Mouse (Mus musculus) c-Kit-positive CD71-positive TER-119-positive erythroid progenitor cells, embryonic 14.5 days (primary cell): ENCODE data around the gene Wnk2.

Source experiments
- DNase-seq: peaks from one replicate; pipeline ENCODE4 v3.0.0-alpha.2; 2013; ENCODE audit warnings: low spot score

The Wnk2 gene

DNA sequence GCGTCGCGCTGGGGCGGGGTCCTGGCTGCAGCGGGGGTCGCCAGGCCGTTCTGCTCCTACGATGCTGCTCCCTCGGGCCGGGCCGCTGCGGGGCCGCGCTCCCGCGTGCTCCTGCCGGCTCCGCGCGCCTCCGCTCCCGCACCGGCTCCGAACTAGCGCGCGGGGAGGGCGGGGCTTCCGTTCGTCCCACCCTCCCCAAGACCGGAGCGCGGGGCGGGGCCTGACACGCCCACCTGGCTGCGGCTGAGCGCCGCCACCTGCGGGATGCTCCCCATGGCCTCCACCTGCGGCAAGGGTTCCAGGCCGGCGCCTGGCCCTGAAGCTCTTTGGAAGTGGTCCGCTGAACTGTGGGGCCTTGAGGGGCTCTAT, at the start of gene Wnk2:
Gene Wnk2, minus strand, starts transcription at position 157 of the 369 bp plus-strand sequence.
- peak; percentile 18 for DNase-seq

DNA sequence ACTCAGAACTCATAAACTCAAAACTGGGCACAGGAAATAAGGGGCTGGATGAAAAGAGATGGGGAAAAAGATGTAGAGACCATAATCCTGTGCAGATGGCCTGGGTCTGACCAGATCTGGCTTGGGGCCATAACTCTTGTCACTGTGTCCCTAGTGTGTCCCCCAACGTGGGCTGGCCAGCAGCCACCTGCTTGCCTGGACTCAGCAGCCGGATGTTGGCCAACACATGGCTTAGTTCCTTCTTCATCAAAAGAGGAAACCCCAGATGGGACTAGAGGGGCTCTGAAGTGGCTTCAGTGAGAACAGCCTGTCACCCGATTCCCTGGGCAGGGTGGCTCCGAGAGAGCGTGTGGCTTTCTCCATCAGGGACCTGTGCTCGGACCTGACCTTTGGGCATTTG, 49.0 kb upstream of the Wnk2 start:
- DNase-seq: no peak

DNA sequence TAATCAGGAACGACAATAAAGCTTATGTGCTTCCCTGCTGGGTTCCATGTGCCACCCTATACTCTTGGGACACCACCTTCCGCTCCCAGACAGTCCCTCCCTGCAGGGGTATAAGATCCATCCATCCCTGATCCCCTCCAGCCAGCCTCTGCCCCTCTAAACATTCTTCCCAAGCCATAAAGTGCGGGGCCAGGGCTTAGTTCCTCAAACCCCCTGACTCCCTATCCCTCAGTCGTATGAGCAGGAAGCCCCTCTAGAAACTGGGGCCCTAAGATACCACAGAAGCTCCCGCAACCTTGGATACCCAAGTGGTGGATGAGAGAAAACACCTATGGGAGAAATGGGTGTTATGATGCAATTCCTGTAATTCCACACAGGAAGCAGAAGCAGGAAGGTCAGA, 48.4 kb upstream of the Wnk2 start:
- DNase-seq: no peak

DNA sequence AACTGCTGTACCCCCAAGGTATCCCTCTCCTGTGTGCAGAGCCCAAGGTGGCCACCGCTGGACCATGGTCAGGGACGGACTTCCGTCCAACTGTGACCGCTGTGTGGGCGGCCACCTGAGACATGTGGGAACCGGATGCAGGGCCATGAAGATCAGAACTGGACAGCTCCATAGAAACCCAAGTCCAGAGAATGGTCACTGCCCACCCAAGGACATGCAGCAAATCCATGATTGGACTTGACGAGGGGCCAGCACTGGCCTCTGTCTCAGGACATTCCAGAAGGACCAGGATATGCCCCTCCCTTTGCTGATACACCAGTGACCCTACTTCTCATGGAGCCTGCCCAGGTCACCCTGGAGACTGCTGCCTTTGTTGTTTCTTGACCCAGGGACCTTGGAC, 47.8 kb upstream of the Wnk2 start:
- DNase-seq: no peak

DNA sequence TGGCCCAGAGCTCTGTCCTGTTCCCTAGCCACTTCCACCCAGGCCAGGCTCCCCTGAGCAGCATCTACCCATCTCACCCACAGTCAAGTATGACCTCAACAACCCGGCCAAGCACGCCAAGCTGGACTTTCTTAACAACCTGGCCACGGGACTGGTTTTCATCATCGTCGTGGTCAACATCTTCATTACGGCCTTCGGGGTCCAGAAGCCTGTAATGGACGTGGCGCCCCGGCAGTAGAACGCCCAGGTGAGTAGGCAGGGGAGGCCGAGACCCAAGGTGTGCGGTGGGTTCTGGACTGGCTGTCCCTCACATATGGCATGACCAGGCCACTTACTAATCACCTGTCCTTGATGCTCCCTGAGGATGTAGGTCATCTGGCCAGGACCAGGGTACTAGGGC, 47.0 kb upstream of the Wnk2 start:
- DNase-seq: no peak

DNA sequence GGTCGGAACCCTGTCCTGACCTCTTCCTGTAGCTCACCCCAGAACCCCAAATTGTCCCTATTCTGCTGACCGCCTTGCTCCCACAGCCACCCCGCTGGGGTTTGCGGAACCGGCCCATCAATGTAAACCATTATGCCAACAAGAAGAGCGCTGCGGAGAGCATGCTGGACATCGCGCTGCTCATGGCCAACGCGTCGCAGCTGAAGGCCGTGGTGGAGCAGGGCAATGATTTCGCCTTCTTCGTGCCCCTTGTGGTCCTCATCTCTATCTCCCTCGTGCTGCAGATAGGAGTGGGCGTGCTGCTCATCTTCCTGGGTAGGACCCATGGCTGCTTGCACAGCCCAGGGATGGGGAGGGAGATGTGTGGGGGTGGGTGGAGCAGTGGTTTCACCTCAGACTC, 45.8 kb upstream of the Wnk2 start:
- no peak for DNase-seq

DNA sequence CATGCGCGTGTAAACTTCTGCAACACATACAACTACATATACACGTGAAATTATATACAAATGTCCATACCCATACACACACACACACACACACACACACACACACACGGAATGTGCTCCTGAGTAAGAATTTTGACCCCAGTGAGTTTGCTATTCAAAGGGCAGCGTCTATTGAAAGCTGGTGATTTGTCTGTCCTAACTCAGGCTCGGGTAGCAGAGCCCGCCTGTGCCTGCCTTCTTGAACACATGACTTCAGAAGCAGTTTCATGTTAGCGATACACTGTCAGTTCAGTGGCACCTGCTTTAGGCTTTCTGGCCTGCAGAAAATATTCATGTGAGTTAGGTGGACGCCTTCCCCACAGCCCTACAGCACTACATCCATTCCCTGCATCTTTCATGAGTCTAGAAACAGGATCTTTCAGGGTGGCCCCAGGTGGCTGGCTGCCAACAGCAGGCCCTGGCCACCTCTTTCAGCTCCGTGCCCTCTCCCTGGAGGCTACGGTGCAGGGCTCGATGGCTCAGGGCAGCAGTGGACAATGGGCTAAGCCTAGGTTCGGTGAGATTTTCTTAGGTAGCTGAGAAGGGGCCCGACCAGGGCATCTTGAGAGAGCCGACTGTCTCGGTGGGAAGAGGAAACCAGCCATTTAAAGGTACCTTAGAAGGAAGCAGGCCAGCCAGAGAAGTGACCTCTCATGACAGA, 44.5 kb upstream of the Wnk2 start:
- no peak for DNase-seq

DNA sequence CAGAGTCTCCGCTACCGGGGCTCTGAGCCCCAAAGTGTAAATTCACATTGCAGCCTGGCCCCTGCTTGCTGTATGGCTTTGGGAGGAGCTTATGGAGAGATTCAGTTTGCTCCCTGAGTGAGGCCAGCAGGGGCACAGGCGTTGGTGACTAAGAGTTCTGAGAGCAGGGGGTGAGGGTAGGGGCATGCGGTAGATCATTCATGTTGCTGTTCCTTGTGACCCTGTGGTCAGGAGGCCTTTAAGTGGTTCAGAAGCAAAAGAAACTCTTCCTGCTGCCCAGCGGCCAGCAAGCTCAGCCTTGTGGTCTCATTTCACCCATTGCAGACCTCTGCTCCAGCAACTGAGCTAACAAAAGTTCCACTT, 43.8 kb upstream of the Wnk2 start:
- no peak for DNase-seq

DNA sequence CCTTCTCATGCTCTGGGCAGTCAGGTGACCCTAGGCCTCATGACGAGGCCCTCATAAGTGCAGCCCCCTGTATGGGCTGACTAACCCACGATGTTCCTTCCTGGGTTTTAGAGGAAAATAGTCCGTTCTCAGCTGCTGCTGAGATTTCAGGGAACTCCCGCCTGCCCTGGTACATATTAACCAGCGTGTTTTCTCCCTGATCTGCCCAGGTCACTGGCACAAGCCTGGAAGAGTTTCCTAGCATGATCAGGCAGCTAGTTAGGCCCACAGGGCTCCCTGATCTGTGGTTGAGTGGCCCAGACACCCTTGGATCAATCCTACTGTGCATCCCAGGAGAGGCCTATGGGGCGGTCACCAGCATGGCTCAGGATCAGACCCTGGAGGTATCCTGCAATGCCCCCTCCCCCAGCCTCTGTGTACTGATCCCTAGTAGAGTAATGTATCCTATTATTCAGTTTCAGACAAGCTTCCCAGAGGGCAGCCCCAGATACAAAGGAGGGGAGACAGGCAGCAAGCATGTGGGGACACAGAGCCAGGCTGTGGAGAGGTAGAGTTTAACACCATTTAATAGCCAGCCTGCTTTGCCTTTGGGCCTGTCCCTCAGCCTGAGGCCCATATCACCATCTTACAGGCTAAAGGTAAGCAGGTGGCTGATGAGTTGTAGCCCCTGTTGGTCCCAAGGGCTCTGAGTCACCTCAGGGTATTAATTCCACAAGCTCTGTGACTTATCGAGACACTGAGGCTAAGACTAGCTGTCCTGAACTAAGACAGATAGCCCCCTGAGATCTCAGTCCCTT, 43.3 kb upstream of the Wnk2 start:
- DNase-seq: no peak

DNA sequence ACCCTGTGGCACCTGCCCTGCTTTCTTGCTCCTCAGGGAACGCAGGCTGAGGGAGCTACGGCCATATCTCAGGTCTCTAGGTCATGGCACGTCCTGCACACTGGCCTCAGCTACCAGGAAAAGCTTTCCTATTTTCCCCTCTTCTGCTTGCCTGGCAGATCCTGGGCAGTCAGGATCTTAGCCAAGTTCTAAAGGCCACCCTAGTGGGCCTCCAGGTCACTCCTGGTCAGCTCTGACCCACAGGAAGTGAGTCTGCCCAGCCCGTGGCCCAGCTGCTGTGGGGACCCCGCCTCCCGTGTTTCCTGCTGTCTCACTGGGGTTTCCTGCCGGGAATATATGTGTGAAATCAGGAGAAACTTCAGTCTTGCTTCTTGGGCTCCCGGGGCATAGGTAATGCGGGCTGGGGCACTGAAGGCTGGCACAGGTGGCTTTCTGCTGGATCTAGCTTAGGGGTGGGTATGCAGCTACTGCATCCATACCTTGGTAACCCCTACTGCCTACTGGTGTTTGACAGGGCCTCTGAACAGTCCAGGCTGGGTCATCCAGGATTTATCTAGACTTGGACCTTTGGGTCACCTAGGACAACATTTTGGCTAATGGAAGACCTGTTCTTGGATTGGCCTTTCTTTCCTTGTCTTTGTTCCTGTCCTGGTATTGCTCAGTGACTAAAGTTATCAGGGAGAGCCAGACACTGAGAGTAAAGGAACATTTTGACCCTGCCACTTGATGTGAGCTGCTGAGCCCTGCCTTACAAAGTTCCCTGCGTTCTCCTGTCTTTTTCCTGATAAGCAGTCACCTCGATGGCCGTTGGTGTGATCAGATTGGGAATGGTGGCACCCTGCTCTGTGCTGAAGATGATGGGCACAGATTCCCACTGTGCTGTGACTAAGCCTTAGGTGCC, 42.4 kb upstream of the Wnk2 start:
- DNase-seq: no peak

DNA sequence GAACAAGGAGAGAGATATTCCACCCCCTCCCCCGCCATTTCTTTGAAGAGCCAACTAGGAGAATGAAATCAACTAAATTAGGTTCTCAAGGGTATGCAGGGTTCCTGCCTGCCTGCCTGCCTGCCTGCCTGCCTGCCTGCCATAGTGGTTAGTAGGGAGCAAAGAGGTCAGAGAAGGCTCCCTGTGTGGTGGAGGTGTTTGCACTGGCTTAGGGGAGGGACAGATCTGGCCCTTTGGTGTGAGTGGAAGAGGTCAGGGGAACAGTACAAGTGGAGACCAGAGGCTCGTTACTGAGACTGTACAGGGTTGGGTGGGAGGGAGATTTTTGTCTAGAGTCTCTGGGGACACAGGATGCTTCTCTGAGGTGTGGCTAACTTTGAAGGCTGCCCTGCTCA, 41.1 kb upstream of the Wnk2 start:
- DNase-seq: no peak

DNA sequence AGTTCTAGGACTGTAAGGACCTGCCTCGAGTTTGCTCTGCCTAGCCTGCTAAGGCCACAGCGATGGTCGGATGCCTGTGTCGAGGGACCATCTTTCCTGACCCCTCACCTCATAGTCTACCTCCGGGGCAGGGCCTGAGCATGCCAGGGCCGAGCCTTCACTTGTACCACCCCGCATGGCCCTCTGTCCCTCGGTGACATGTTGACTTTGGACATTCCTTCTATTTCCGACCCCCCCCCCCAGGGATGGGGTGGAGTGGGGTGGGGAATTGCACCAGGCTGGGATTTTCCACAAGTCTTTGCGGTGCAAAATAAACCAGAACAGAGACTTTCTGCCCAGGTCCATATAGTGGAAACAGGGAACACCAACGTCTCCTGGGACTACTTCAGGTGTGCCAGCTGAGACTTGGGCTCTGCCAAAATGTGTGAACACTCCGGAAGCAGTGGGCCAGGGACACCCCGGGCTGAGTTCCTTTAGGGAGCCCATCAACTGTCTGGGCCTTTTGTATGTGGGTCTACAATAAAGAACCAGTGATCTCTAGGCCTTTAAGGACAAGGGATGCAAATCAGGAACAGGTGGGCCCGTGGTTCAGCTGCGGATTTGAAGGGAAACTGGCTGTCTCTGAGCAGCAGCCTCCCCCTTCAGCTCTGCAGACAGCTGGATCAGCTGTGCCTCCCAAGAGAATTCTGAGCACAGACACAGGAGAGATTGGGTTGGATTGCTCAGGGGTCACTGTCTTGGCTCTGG, 40.6 kb upstream of the Wnk2 start:
- no peak for DNase-seq

DNA sequence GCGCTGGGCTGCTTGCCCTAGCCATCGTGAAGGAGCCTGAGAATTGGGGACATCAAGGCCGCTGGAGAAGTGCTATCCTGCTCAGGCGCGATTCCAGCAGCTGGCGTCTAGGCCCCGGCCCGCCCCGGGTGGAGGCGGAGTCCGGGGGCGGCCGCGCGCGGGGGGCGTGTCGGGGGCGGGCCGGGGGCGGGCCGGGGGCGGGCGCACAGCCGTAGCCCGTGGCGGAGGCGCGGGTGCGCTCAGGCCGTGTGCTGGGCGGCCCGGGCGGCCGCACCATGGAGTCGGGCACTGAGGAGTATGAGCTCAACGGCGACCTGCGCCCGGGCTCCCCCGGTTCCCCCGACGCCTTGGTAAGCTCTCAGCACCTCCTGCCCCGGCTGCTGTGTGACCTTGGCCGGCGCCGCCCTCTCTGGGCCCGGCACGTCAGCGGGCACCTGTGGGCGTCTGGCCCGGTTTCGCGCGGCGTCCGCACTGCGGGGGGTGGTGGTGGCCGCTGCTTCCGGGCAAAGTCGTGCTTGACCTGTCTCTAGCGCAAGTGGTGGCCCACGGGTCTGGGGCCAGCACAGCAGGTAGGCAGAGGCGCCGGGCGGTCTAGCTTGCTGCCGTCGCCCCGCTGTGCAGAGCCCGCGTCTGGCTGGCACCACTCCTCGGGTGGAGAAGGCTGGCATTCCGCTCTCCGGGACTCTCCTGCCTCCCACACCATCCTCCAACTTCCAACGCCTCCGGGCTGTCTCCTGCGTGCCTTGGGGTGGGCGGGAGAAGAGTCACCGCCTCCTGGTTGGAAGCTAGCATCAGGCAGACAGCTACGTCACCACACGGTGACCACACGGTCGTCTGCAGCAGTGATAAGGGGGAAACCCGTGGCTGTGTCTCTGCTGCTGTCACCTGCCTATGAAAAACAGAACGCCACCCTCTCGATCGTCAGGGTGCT, 39.7 kb upstream of the Wnk2 start, which contains the start of gene Ninj1:
Gene Ninj1, plus strand, starts transcription at position 198 of the 931 bp plus-strand sequence.
- DNase-seq: peak; percentile 74

DNA sequence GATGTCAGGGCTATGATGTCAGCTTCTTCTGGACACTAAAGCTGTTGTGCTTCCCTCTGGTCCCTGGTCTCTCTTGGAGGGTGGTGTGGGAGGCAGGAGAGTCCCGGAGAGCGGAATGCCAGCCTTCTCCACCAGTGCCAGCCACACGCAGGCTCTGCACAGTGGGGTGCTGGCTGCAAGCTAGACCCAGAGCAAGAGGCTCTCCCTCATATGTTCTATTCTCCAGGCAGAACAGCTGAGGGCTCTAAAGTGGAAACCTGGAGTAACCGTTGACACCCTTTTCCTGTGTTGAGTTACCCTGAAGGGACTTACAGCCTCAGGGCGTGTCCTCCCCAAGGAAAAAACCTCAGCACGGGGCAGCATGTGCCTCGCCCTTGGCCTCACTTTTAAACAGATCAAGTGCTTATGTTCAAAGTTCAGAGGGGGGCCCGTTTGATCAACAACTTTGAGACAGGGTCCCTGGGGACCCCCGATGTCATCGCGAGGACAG, 39.0 kb upstream of the Wnk2 start:
- DNase-seq: no peak

DNA sequence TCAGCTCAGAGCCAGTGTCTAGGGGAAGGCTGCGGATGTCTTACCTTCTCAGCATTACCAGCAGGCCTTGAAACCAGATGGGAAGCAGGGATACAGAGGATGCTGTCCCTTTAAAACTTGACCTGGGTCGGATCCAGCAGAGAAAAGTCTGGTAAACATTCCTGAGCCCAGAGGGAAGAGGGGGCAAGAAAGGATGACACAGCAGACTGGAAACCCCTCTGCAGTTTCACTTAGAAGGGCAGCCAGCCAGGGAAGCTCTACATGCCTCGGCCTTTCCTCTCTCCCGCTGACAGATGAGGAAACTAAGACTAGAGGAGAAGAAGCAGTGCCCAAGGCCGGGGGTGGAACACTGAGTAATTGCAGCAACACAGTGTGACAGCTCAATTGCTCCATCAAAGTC, 35.8 kb upstream of the Wnk2 start:
- no peak for DNase-seq

DNA sequence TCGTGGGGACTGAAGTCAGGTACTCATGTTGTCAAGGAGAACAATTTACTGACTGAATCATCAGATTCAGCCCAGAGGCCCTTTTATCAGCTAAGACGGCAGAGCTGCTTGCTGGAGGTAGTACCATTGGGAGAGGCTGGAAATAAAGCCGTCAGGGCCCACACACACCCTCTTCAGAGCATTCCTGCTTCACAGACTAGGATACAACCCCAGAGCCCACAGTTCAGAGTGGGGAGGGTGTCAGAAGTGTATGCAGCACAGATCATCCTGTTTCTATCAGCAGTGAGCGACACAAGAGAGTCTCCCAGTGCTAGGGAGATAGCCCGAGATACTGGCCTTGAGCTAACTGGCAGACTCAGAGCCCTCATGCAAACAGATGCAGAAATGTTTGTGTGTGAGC, 35.3 kb upstream of the Wnk2 start:
- DNase-seq: no peak

DNA sequence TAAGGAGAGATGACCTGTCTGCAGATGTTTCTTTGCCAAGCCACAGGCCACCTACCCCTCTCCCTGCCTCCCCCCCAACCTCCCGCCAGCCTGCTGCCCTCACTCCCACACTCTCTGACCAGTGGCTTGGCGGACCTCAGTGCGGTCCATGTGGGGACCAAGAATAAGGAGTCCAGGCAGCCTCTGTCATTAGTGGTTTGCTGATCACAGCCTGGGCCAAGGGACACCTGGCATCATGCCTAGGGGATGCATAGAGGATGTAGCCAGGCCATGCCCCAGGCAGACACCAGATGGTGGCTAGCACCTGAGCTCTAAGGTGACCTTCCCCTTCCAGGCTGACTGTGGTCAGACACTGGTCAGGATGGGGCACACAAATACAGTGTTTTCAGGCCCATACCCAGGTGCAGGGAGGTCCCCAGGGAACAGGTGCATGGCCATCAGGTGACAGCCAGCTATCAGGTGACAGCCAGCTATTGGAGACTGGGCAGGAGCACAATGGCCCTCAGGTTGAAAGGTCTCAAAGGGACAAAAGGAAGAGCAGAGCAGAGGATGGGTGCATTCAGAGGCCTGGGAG, 33.7 kb upstream of the Wnk2 start:
- DNase-seq: no peak

DNA sequence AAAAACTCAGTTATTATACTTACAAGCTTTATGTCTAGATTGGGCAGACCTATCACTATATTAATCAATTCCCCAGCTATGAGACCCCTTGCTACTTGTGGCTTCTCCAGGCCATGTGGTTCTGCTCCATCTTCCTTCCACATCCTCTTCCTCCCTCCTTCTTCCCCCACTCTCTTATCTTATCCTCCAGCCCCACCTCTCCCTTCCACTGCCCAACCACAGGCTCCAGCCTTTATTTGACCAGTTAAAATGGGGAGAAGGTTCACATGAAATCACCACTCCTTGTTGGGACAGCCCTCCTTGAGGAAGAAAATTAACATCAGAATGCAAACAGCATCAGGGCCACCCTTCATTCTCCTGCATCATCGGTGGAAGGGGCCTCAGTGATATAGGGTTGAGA, 32.9 kb upstream of the Wnk2 start:
- DNase-seq: no peak

DNA sequence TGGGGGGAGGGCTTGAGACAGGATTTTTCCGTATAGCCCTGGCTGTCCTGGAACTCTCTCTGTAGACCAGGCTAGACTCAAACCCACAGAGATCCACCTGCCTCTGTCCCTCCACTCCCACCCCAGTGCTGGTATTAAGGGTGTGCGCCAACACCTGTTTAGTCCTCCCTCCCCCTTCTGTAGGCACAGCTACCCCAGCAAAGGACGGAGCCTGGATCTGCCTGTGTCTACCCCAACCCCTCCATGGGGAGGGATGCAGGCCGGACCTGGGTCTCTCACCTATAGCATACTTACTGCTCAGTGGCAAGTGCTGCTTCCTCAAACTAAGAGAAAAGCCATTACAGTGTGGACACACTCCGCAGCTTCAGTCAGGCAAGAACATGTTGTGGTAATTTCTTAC, 32.5 kb upstream of the Wnk2 start:
- no peak for DNase-seq

DNA sequence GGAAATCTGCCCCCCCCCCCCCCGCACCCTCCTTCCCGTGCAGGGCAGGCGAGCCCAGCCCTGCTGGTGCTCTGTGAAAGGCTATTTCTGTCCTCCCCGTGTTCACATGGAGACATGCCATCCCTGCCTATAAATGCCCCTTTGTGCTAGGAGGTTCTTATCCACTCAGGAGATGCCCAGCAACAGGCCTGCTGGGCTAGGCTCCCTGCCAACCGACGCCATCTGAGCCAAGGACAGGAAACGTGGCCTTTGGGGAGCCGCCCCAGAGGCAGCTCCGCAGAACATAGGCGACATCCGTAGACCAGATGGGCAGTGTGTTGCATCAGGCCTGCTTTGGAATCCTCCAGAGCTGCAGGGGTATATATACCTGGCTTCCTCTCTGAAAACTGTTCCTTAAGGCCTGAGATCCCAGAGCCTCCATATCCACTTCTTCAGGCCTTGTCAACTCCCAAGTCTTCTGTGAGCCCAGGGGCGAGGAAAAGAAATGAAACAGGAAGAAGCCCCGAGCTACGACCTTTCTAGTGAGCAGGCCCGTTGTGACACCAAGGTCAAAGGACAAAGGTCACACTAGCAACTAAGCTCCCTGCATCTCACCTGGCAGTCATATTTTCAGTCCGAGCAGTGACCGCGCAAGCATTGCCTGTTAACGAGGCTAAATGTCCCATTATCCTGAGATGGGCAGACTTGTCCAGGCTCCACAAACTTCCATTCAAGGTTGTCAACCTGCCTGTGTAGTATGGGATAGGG, 31.2 kb upstream of the Wnk2 start:
- DNase-seq: no peak
